Mouse (Mus musculus) 416B (cell line): Measurements from ENCODE around the gene Vangl2.
"Not testable (repeated sequence)": the region's sequence is repeated elsewhere in the genome, so short reads cannot be mapped to it uniquely, and the experiment has no call there.

Experiments
- DNase-seq: peaks from one replicate; pipeline ENCODE4 v3.0.0; 2011; ENCODE audit warnings: low read depth

Gene Vangl2

DNA sequence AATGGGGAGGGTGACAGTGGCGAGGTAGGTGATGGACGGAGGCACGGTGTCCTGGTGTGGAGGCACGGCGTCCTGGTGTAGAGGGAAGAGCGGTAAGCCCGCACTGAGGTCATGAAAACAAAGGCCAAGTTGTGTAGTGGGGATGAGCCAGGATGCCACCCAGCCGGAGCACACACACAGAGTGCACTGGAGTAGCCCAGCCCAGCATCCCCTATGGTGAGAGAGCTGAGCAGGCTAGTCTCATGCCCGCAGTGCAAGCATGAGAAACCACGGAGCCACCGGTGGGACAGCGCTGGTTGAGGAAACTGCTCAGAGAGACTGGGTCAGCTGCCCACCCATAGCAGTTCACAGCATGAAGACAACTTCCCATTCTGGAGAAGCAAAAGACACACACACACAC lies 26.6 kb downstream of the Vangl2 start:
- DNase-seq, result no peak

DNA sequence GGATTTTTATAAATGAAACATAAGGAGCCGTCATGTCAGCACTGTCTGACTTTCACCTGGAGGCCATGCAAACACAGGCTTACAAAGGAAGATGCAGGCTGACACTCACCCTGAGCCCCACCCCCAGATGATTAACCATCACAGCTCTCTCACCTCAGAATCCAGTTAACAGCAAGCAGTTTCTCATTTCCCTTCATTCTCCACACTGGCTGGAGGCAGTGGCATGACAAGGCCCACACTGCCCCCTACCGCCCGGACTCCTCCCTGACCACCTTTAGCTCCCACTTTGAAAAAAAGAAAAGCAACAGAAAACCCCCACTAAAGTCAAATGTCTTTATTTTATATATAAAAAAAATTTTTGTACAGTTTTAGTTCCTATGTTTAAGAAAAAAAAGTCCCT lies 27.6 kb downstream of the Vangl2 start:
- peak; percentile 76 for DNase-seq

DNA sequence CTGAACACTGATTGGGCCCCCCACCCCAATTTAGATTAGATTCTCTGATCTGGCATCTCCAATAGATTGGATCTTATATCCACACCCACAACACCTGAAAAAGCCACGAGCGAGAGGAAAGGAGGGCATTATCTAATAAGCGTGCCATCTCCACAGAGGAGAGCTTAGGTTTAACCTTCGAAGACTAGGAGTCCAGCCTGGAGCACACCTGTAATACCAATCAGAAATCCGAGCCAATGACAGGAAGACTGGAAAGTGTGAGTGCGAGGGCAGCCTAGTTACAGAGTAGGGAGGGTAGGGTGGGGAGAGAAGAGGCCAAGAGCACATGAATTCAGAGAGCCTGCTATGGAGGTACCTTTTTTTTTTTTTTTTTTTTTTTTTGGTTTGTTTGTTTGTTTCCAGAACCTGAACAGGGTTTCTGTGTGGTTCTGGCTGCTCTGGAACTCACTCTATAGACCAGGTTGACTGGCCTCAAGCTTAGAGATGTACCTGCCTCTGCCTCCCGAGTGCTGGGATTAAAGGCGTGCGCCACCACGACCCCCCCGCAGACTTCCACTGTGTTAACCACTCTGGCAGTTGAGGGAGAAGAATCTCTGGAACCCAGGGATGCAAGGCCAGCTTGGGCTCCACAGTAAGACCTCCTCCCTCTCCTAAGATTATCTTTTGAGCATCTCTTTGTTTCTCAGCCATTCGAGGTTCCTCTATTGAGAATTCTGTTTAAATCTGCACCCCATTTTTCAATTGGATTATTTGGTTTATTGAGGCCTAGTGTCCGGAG lies 29.2 kb downstream of the Vangl2 start:
- no peak for DNase-seq

DNA sequence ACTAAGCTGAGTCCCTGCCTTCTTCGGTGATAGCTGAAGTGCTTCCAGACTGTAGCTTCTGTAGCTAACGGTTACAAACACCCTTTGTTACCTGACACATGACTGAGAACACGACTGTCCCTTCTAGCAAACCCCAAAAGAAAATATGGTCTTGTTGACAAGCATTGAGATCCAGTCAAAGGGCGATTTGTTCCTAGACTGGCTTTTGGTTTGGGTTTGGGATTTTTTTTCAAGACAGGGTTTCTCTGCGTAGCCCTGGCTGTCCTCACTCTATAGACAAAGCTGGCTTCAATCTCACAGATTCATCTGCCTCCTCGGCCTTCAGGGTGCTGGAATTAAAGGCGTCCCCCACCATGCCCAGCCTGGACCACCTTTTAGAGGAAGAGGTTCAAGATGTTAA lies 31.5 kb downstream of the Vangl2 start:
- no peak for DNase-seq

DNA sequence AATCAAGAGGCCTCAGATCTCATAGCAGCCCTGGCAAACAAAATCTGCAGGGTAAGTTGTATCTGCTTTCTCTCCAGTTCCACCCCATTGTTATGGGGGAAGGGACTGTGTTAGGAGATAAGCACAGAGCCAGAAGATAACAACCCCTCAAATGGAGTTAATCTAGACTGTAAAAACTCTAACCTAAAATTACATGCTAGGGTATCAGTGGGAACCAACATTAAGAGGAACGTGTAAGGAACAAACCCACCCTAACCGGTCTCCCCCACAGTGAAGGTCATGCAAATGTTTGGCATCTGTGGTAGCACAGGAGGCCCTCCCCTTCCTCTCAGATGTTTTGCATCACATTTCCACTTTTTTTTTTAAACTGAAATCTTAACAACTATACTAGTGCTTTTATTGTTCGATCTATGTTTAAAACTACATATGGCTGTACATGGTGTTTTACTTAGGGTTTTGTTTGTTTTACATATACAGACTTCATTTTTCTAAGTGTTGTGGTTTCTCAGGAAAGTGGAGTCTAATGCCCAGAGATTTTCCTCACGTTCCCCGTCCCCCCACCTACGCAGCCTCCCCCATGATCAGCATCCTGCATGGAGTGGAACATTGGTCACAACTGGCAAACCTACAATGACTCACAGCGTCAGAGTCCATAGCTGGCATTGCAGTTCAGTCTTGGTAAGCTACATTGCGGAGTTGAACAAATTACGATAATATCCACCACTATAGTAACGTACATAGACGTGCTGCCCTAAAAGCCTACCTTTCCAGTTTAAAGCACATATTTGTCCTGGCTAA lies 33.1 kb downstream of the Vangl2 start:
- peak; percentile 37 for DNase-seq

DNA sequence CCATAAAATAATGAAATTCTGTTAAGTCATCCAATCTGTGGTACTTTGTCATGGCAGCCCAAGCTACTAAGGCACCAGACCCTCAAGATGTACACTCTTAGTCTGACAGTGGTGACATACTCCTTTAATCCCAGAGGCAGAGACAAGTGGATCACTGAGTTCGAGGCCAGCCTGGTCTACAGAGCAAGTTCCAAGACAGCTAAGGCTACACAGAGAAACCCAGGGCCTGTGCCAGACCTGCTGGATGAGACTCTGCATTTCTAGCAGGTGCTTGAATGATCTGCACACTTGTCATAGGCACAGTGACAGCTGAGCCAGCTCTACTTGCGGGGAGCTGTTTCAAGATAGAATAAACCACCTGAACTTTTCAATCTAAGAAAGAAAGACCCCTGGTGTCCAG lies 33.7 kb downstream of the Vangl2 start:
- DNase-seq, result no peak

DNA sequence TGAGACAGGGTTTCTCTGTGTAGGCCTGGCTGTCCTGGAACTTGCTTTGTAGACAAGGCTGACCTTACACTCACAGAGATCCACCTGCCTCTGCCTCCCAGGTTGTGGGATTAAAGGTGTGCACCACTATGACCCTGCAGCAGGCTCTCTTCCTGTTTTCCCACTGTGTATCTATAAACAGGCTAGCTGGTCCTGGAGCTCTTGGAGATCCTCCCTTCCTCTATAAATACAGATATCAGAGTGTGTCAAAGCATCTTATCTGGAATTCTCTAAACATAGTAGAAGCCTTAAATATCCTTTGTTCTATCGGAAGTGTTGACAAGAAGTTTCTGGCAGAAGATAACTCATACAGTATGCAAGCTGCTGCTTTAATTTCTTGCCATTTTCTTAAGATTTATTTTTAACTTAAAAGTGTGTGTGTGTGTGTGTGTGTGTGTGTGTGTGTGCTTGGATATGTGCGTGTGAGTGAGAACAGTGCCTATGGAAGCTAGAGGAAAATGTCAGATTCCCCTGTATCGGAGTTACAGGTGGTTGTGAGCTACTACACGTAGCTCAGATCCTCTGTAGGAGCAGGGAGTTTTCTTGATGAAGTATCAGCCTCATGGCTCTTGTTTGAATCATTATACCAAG lies 35.2 kb downstream of the Vangl2 start:
- DNase-seq, result no peak

DNA sequence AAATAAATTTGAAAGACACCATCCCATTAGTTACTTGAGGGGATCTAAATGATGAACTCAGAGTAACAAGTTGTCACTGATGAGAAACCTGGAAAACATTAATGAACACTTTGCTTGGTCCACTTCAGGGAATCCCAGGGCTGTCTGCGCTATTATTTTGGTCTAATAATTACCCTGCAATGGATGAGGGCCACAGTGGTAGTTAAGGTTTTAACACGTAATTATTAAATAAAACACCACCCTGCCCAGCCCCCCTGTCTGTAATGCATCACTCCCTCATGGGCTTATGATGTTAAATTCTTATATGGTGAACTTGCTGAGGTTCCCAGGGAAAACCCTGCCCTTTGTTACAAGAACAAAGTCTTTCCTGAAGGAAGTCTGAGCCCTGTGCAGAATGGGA lies 36.4 kb downstream of the Vangl2 start:
- no peak for DNase-seq

DNA sequence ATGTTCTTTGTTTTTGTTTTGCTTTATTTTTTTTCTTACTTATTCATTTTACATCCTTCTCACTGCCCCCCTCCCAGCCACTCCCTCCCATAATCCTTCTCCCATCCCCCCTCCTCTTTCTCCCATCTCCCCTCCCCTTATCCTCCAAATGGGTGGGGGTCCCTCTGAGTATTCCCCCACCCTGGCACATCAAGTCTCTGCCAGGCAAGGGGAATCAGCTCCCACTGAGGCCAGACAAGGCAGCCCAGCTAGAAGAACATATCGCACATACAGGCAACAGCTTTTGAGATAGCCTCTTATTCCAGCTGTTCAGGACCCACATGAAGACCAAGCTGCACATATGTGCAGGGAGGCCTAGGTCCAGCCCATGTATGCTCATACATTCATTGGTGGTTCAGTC lies 44.1 kb downstream of the Vangl2 start:
- DNase-seq, result no peak

DNA sequence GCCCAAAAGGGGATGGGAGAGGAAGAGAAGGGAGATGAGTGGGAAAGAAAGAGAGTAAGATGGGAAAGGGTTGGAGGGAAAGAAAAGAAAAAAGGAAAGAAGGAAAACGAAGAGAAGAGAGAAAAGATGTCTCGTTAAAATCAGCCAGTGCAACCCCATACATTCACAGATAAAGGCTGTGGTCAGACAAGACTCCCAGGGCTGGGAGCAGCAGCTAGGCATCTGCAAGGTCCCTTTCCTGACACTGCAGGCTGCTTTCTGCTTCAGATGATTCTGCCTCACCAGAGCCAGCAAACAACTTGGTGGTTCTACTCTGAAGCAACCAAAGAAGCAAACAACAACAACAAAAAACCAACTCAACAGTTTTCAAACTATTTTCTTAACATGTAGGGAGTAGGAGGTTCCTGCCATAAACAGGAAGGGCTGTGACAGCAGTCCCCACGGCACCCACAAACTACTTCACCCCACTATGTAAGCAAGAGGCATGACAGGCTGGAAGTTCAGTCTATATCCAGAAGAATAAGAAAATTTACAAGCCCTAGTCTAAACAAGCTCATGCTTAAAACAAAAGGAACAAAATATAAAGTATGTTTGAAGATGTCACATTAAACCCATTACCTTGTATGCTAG lies 44.8 kb downstream of the Vangl2 start:
- no peak for DNase-seq

DNA sequence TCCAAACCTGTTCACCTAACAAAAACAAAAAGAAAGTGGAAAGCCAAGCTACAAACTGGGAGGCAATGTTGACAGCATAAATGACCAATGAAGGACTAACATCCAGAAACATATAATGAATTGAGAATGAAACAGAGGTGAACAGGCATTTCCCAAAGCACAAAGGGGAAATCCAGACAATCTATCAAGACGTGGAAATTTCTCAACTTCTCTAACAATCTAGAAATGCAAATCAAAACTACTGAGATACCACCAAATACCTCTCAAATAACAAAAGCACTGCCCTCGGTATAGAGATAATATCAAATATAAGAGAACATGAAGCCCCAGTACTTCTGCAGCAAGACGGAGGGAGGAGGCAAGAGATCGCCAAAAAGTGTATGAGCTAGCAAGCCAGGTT lies 45.5 kb downstream of the Vangl2 start:
- no peak for DNase-seq

DNA sequence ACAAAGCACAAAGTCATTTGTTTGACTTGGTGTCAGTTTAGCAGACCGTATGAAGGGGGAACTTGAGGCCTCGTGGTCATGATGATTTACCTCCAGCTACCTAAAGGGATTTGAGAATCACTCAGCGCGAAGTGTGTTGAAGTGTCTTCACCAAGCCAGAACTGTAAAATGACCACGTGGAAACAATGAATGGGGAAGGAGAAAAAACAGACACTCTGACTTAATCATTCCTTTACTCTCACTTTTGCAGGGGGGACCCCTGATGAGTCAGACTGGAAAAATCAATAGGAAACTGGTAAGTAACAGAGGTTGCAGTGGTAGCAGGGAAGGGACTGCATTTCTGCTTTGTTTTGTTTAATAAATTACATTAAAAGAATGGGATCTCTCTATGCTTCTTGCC lies 46.1 kb downstream of the Vangl2 start:
- DNase-seq, result peak; percentile 9

DNA sequence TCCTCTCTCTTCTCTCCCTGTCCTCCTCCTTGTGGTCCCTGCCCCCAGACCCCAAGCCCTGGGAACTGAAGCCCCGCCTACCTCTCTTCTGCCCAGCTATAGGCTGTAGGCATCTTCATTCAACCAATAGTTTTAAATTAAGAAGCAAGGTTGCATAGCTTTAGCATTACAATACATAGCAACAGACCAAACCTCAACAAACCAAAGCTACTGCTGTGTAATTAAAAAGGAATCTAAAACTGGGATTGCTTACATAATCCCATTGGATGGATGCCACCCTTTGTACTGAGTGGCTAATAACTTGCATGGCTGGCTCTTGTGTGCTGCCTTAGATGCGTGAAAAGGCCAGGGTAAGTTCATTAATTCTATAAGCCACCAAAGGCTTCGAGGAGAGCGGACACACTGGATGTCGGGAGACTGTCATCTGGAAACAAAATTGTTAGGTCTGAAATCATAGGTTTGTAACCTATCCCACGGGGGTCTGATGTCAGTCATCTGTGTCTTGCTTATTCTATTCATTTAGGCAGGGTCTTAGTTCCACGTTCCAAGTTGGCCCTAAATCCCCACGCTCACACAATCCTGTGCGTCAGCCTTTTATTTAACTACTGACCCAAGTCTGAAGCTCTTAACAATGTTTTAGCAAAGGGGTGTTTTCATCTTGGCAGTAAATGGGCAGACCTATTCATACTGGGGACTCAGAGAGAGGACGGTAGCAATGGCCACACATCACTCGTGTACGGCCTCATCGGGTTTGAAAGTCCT lies 48.1 kb downstream of the Vangl2 start:
- DNase-seq, result no peak

DNA sequence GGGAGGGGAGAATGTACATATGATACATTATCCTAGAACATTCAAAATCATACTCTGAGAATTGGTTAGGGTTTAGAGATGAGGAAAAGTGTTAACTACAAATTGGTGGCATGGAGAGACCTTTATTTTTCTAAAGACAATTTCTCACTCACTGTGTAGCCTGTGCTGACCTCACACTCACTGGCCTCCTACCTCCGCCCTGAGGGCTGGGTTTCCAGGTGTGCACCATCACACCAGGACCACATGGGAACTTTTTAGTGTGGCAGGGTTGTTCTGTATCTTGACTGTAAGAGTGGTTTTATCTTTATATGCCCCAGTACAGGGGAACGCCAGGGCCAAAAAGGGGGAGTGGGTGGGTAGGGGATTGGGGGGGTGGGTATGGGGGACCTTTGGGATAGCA lies 50.4 kb downstream of the Vangl2 start:
- DNase-seq, result no peak

DNA sequence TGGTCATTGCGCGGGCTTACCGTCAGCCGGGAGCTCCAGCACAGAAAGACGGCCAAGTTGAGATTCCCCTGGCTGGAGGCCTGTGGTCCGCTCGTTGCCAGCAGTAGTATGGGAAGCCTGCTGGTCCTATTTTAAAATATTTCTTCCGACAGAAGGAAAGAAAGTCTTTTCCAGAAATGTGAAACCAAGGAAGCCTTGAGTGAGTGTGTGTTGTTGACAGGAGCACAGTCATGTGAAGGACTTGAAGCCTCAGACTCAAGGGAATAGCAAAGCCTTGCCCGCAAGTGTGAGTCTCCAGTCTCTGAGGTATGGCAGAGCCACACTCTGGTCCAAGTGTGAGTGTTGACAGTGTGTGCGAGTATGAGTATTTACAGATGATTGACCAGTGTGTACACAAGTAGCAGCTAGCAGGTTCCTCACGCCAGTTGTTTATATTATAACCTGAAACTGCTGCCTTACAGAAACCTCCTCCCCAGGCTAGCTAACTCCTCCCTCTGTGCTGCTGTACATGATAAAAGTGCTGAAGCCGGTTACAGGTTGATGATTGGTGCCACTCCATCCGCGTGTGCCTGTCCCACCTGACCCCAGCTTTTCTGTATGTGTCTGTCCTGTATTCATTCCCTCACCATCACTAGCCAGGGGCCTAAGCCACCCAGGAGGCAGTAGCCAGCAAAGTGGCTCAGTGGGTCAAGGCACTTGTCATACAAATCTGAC lies 51.3 kb downstream of the Vangl2 start:
- DNase-seq, result no peak

DNA sequence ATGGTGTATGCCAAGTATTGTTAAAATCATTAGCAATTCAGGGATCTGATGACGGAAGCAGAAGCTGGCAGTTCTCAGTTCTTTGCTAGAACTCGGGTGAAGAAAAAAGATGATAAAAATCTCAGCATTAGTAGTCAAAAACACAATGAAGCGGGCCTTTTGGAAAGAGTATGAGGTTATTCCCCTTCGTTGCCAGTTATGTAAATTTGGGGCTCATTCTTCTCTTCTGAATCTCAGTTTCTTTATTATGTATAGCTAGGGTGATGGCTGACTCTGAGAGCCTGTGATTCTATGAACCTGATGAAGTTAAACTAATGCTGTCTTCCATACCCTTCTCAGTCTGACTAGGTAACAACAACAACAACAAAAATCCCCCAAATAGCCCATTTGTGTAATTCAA lies 52.4 kb downstream of the Vangl2 start:
- no peak for DNase-seq

DNA sequence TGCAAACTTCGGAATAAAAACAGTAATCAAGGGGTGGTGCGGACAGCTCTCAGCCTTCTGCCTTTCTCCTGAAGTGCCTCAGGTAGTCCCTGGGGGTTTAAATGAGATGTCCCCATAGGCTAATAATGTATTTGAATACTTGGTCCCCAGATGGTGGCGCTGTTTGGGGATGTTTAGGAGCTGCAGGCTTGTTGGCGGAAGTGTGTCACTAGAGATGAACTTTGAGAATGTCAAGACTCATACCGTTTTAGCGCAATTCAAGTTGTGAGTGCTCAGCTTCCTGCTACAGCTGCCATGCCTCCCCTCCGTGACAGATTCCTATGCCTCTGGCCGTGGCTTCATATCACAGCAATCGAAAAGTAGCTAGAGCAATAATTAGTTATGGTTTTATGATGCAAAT lies 52.9 kb downstream of the Vangl2 start:
- DNase-seq, result no peak

DNA sequence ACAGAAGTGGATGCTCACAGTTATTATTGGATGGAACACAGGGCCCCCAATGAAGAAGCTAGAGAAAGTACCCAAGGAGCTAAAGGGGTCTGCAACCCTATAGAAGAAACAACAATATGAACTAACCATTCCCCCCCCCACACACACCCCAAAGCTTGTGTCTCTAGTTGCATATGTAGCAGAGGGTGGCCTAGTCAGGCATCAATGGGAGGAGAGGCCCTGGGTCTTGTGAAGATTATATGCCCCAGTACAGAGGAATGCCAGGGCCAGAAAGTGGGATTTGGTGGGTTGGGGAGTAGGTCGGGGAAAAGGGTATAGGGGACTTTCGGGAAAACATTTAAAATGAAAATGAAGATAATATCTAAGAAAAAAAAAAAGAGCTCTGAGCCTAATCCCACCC lies 53.9 kb downstream of the Vangl2 start:
- not testable (repeated sequence) for DNase-seq

DNA sequence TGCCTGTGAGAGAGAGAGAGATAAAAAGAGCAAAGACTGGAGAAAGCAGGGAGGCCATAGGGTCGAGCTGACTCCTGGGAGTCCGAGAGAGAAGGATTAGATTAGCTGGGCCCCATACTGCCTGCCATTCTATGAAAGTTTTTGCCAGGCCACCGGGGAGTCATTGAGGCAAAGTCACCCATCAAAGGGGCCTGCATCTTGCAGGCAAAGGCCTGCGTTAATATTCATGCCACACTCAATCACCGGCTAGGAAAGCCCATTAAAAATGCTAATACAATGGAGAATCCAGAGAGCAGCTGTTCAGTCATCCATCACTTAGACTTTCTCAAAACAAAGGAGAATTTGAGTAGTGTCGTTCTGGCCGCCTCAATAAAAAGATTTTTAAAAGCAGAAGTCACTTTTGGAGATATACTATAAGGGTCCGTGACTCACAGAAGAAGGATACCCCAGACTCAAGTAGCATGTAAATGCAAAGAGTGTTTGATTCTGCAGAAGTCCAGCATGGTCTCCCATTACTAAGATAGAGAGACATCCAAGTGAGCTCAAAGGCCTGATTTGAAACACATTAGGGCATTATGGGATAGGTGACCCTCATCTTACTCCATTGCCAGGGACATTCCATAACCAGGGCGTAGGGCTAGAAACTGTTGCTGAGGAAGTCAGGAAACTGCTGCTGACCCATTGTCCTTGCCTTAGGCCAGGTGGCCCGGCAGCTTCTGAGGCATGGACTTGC lies 57.2 kb downstream of the Vangl2 start:
- no peak for DNase-seq

DNA sequence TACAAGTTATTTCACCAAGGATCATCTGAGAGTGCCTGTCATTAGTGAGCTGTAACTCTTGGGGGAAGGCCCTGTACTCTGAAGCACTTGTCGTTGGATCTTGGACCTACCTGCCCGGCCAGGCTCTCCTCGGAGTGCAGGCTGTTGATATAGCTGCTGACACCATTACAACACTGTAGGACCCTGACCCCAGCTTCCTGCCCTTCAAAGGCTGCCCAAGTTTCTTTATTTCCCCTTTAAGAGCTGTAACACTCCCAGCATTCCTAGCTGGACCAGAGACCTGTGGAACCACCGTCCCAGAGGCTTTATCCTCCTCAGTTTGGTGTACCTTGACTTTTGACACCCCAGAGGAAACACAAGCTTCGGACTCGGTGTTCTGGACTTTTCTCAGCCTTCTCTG lies 59.0 kb downstream of the Vangl2 start:
- no peak for DNase-seq
